Mouse (Mus musculus): ENCODE measurements around the gene Cacna1s. TPM values are rescaled to one million over a fixed set of nuclear protein-coding genes. Genes with fewer than 3 reads are reported as not detected.

The Cacna1s gene
- polyA plus RNA-seq, 1 experiment from 2014 or later = 0.08 TPM

DNA sequence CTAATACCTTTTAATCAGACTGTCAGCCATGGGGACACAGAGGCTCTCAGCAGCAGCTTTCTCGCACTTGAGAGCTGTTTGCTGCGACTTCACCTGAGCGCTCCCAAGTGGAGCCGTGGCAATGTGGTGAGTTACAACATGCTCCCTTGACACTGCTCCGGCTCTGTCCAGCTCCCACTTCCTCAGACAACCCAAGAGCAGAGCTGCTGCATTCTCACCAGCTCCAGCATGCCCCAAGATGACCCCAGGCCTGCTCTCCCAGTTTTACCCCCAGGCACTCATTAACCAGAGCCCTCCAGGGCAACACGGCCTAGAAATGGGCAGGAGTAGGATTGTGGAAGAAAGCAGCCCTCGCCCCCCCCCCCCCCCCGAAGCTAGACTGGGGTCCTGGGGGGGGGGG is 20.9 kb upstream of the Cacna1s start:
- H3K4me2 ChIP-seq = no peak overlapping the region
- H3K36me3 ChIP-seq = peaks cover 93% of the 10 kb centered on the region
- 91% methylated on average over 7 of the region's 8 CpGs for WGBS (ENCODE audit: insufficient replicate concordance)
- no peaks in the 10 kb centered on the region for H3K27me3 ChIP-seq (replicated peaks)
- no peaks in the 10 kb centered on the region for H3K9me3 ChIP-seq (replicated peaks)
- H3K4me1 ChIP-seq = 0 out of 2 replicates have a peak, but pooled peaks cover 10% of the 10 kb centered on the region
- no peak for ATAC-seq
- H3K27ac ChIP-seq = no peak overlapping the region
- no peak overlapping the region for H3K4me3 ChIP-seq
- H3K9ac ChIP-seq = no peak overlapping the region

DNA sequence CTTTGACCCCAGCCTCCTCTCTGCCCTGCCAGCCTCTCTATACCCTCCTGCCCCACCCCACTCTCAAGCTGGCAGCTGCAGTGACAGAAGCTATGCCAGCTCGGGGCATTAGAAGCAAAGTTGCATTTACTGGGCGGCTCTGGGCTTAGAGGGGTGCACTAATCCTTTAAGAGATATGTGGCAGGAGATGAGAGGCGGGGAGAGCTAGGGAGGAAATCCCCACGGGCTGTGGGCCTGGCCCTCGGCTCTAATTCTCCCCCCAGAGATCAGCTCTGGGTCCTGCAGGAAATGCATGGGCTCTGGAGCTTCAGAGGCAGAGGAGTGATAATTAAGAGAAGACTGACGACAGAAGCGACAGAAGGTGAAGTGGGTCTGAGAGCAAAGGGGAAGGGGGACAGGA is 19.6 kb upstream of the Cacna1s start:
- ATAC-seq = no peak
- Histone ChIP-seq H3K4me1 (0 out of 2 replicates have a peak, but pooled peaks cover 10% of the 10 kb centered on the region), H3K27ac (no peak overlapping the region), H3K36me3 (peaks cover 80% of the 10 kb centered on the region), H3K4me2 (no peak overlapping the region), H3K9me3 (replicated peaks) (no peaks in the 10 kb centered on the region), H3K4me3 (no peak overlapping the region), H3K9ac (no peak overlapping the region), H3K27me3 (replicated peaks) (no peaks in the 10 kb centered on the region)
- 66% methylated on average over 7 of the region's 7 CpGs for WGBS (ENCODE audit: insufficient replicate concordance)

DNA sequence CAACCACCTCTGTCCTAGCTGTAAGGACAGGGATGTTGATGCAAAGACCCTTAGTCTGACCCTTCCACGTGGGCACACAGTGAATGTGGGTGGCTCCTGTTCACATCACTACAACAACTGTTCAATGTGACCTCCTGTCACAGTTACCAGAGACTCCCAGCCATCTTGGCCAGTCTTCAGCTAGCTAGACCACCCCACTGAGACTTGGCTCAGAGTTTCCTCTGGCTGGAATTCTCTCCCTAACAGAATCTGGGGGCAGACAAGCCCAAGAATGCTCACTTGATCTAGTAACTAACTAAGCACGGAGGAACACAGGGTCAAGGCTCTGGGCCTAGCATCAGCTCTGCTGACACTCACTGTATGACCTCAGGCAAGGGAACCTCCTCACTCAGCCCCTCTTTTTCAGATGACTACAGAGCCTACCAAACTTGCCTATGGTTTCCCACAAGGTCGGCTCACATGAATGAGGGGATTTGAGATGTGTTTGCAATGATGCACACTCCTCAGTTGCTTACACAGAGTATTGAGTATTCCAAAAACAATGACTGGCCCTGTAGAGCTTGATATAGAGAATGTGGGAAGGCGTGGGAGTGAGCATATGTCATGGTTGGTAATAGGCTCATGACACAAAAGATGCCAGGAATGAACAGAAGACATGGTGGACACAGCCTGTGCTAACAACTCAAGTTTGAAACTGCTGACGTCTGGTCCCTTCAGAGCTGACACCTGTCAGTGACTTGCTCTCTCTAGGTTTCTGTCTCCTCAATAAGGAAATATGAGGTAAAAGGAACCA is 13.6 kb upstream of the Cacna1s start:
- WGBS (ENCODE audit: insufficient replicate concordance) = 65% methylated on average over 5 of the region's 5 CpGs

DNA sequence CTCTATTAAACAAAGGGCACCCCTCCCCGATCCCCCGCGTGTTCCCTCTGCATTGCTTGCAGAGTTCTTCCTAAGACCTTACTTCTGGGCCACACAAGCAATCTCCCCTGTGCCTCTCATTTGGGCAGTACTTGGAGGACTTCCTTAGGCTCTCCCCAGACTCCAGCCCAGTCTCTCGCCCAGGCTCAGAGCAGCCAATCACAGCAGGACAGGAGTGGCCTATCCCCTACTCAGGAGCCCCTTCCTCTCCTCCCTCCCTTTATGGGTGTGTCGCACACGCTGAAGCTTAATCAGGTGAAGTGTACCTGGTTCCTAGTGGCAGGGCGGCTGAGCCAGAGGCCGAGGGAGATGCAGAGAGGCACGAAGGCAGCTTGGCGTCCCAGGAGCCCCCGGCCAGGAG is 12.1 kb upstream of the Cacna1s start:
- ATAC-seq = no peak
- H3K27me3 ChIP-seq (replicated peaks) = peaks cover 66% of the 10 kb centered on the region
- H3K4me2 ChIP-seq = no peak overlapping the region
- WGBS (ENCODE audit: insufficient replicate concordance) = 21% methylated on average over 11 of the region's 11 CpGs
- H3K4me1 ChIP-seq = no peaks in the 10 kb centered on the region
- no peak overlapping the region for H3K27ac ChIP-seq
- no peak overlapping the region for H3K9ac ChIP-seq
- no peaks in the 10 kb centered on the region for H3K9me3 ChIP-seq (replicated peaks)
- peaks cover 5% of the 10 kb centered on the region for H3K36me3 ChIP-seq
- H3K4me3 ChIP-seq = no peak overlapping the region

More for the DNA sequence above, 13.6 kb upstream of the Cacna1s start:
- Histone ChIP-seq H3K4me2 (no peak overlapping the region), H3K27ac (no peak overlapping the region), H3K27me3 (replicated peaks) (peaks cover 52% of the 10 kb centered on the region), H3K36me3 (peaks cover 20% of the 10 kb centered on the region), H3K9ac (no peak overlapping the region), H3K4me3 (no peak overlapping the region), H3K4me1 (no peaks in the 10 kb centered on the region), H3K9me3 (replicated peaks) (no peaks in the 10 kb centered on the region)
- ATAC-seq = no peak

DNA sequence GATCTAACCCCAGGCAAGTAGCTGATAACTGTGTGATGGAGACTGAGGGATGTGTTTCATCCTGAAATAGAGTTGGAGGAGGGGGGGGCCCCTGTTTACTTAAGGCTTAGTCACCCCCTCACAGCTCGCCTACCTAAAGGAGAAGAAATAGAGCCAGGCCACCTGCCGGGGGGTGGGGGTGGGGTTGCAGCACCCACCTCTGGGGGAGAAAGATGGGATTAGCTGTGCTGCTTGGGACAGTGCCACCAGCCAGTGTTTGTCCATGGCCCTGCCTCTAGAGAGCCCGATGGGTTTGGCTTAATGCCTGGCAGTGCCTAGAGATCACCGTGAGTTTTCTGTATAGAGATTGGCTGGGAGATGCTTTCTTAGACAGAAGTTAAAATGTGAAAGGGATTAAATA is 11.7 kb upstream of the Cacna1s start:
- ATAC-seq = no peak
- Histone ChIP-seq H3K4me2 (no peak overlapping the region), H3K9ac (no peak overlapping the region), H3K9me3 (replicated peaks) (no peaks in the 10 kb centered on the region), H3K27ac (no peak overlapping the region), H3K27me3 (replicated peaks) (peaks cover 67% of the 10 kb centered on the region), H3K4me1 (no peaks in the 10 kb centered on the region), H3K36me3 (peaks cover under 1% of the 10 kb centered on the region; the same call in 1 of the 2 replicates), H3K4me3 (no peak overlapping the region)
- 26% methylated on average over 4 of the region's 4 CpGs for WGBS (ENCODE audit: insufficient replicate concordance)

DNA sequence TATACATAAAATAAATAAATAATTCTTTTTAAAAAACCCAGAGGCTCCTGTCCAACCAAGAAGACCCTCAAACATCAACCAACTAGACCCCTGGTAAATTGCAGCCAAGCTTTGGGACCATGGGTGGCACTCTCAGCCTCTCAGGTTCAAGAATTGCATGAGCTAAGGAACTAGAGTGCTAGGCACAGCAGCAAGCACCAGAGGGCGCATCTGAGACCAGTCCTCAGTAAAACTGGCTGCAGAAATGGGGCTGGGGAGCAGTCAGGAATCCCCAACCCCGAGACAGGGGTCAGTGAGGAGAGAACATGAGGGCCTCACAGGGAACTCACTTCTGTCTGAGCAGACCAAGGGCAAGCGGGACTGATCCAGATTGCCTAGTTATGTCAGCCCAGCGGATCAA is 6.8 kb upstream of the Cacna1s start:
- Histone ChIP-seq H3K4me2 (no peak overlapping the region), H3K4me3 (no peak overlapping the region), H3K4me1 (peaks cover 7% of the 10 kb centered on the region; the same call in 1 of the 2 replicates), H3K36me3 (no peaks in the 10 kb centered on the region), H3K27ac (no peak overlapping the region), H3K9ac (no peak overlapping the region), H3K27me3 (replicated peaks) (peaks cover 86% of the 10 kb centered on the region), H3K9me3 (replicated peaks) (no peaks in the 10 kb centered on the region)
- no peak for ATAC-seq
- 11% methylated on average over 4 of the region's 4 CpGs for WGBS (ENCODE audit: insufficient replicate concordance)

DNA sequence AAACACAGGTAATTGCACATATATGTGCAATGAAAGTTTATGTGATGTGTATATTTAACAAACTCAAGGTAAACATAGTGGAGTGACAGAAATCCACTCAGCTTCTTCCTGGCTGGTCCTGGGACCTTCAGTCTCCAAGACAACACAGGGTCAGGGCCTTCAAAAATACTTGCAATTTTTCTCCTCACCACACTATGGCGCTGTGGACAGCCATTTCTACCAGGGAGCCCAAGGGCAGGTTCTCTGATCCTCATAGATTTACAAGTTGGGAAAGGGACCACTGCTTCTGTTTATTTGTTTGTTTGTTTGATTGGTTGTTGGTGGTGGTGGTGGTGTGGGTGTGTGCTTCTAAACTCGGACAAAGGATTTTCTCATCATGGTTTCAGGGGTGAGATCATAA is 5.1 kb upstream of the Cacna1s start:
- H3K9me3 ChIP-seq (replicated peaks) = no peaks in the 10 kb centered on the region
- H3K27me3 ChIP-seq (replicated peaks) = peaks cover 86% of the 10 kb centered on the region
- ATAC-seq = 0 out of 2 replicates have a peak, but pooled peaks have one; percentile 50
- no peak overlapping the region for H3K27ac ChIP-seq
- no peak overlapping the region for H3K4me3 ChIP-seq
- no peak overlapping the region for H3K9ac ChIP-seq
- no peaks in the 10 kb centered on the region for H3K36me3 ChIP-seq
- 0% methylated on average over 2 of the region's 2 CpGs for WGBS (ENCODE audit: insufficient replicate concordance)
- no peak overlapping the region for H3K4me2 ChIP-seq
- peaks cover 13% of the 10 kb centered on the region for H3K4me1 ChIP-seq

DNA sequence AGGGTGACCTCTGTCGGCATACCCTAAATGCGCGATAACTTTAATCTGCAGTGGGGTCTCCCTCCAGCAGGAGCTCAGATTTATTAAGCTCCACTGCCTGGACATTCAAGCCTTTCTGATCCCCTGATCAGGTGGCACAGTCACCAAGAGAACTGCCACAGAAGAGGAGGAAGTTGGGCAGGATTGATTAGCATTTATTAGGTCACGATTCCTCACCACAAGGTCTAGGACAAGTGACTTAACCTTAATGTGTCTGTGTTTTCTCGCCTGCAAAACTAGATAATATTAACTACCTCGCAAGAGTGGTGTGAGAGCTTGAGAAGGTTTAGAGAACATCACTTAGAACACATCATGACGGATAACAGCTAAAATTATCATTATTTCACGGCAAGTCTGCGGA is 4.7 kb upstream of the Cacna1s start:
- 40% methylated on average over 9 of the region's 9 CpGs for WGBS (ENCODE audit: insufficient replicate concordance)
- H3K9ac ChIP-seq = no peak overlapping the region

DNA sequence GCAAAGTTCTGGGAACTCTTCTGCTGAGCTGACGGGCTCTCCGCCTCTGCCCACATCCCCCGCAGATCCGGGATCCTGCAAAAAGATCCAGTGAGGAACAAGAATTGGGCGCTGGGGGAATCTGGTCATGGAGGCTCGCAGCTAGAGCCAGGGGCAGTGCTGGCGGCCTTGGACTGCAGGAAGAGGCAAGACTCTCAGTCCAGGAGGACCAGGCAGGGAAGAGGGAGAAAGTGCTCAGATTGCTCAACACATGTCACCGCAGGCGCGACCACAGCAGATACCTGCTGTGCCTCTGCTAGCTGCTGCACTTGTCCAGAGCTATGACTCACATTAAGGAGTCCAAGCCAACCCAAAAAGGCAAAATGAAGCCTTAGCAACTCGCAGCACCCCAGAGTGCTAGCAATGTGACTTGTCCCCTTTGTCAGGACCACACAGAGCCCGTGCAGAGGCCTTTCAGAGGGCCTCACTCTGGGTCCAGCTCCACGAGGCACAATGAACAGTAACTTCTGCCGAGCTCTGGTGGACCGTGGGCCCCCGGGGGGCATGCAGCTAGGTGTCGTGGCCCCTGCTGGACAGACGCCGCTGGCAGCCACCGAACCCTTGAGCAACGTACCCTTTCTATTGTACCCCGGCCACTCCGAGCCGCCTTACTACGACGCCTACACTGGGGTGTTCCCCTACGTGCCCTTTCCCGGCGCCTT is 2.1 kb upstream of the Cacna1s start, which contains the start of gene Ascl5:
Gene Ascl5, plus strand, starts transcription at position 493 of the 701 bp plus-strand sequence.
- Histone ChIP-seq H3K9ac (no peak within 1 kb of the TSS), H3K27ac (no peak within 1 kb of the TSS), H3K9me3 (replicated peaks) (no peaks in the 10 kb centered on the region), H3K4me1 (peaks cover 13% of the 10 kb centered on the region), H3K4me3 (0 out of 2 replicates have a peak within 1 kb of the TSS, but pooled peaks have one; percentile 6), H3K36me3 (no peaks in the 10 kb centered on the region), H3K4me2 (peak within 1 kb of the TSS; percentile 41), H3K27me3 (replicated peaks) (peaks cover 87% of the 10 kb centered on the region)
- 15% methylated on average over 29 of the region's 29 CpGs for WGBS (ENCODE audit: insufficient replicate concordance)
- no peak for ATAC-seq

More for the DNA sequence above, 4.7 kb upstream of the Cacna1s start:
- Histone ChIP-seq H3K9me3 (replicated peaks) (no peaks in the 10 kb centered on the region), H3K27ac (no peak overlapping the region), H3K4me3 (no peak overlapping the region), H3K27me3 (replicated peaks) (peaks cover 86% of the 10 kb centered on the region), H3K4me2 (no peak overlapping the region), H3K4me1 (peaks cover 13% of the 10 kb centered on the region), H3K36me3 (no peaks in the 10 kb centered on the region)
- ATAC-seq = no peak

DNA sequence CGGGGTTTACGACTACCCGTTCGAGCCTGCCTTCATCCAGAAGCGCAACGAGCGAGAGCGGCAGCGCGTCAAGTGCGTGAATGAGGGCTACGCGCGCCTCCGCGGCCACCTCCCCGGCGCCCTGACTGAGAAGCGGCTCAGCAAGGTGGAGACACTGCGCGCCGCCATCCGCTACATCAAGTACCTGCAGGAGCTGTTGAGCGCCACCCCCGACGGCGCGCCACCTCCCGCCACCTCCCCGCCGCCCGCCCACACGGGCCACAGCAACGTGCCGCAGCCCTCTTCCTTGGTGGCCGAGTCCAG is 1.6 kb upstream of the Cacna1s start:
- H3K9me3 ChIP-seq (replicated peaks) = no peaks in the 10 kb centered on the region
- 0 out of 2 replicates have a peak overlapping the region, but pooled peaks have one; percentile 6 for H3K4me3 ChIP-seq
- H3K4me1 ChIP-seq = peaks cover 13% of the 10 kb centered on the region
- WGBS (ENCODE audit: insufficient replicate concordance) = 5% methylated on average over 36 of the region's 36 CpGs
- no peak for ATAC-seq
- H3K27ac ChIP-seq = no peak overlapping the region
- peak overlapping the region; percentile 41 for H3K4me2 ChIP-seq
- H3K27me3 ChIP-seq (replicated peaks) = peaks cover 86% of the 10 kb centered on the region
- no peaks in the 10 kb centered on the region for H3K36me3 ChIP-seq
- H3K9ac ChIP-seq = no peak overlapping the region

DNA sequence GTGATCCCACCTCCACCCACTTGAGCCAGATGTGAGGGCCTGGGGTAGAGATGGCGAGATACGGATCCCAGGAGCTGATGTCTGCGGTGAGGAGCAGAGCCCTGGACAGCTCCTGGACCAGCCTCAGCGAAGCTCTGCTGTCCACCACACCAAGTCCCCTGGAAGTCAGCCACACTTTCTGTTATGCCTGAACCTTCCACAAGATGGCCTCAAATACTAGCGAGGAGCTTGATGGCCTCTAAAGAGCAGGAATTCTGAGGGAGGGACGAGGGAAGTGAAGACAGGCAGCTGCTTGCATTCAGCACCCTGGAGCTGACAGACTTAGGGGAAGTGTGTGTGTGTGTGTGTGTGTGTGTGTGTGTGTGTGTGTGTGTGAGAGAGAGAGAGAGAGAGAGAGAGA is 1.1 kb upstream of the Cacna1s start:
- no peak overlapping the region for H3K27ac ChIP-seq
- H3K9ac ChIP-seq = no peak overlapping the region
- peak; percentile 53; the same call in 1 of the 2 replicates for ATAC-seq
- H3K4me2 ChIP-seq = peak overlapping the region; percentile 41; the same call in 1 of the 2 replicates
- H3K9me3 ChIP-seq (replicated peaks) = no peaks in the 10 kb centered on the region
- no peak overlapping the region for H3K4me3 ChIP-seq
- H3K36me3 ChIP-seq = no peaks in the 10 kb centered on the region
- H3K4me1 ChIP-seq = peaks cover 13% of the 10 kb centered on the region
- peaks cover 86% of the 10 kb centered on the region for H3K27me3 ChIP-seq (replicated peaks)
- 2% methylated on average over 6 of the region's 6 CpGs for WGBS (ENCODE audit: insufficient replicate concordance)

DNA sequence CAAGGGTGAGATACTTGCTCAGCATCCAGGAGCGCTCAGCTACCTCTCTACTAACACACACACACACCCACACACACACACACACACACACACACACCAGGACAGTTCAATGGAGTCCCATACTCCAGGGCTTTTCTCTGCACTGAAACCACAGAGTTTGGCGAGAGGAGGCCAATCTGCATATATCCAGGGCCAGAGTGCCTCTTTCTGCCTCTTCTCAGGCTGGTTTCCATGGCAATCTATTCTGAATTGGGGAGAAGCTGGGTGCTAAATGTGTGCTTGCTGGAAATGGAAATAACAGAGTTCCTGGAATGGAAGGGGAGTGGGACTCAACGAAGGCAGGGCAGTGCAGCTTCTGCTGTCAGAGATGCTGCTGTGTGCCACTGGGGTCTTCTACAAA is 3.2 kb downstream of the Cacna1s start:
- H3K9ac ChIP-seq = no peak overlapping the region
- no peak overlapping the region for H3K4me3 ChIP-seq
- H3K4me1 ChIP-seq = peaks cover 6% of the 10 kb centered on the region
- no peak for ATAC-seq
- peaks cover 68% of the 10 kb centered on the region for H3K27me3 ChIP-seq (replicated peaks)
- no peaks in the 10 kb centered on the region for H3K36me3 ChIP-seq
- no peak overlapping the region for H3K4me2 ChIP-seq
- no peaks in the 10 kb centered on the region for H3K9me3 ChIP-seq (replicated peaks)
- no peak overlapping the region for H3K27ac ChIP-seq
- WGBS (ENCODE audit: insufficient replicate concordance) = 53% methylated on average over 3 of the region's 3 CpGs

All from liver, embryonic 12.5 days (tissue).